Mouse (Mus musculus): ENCODE data around the gene Oaf.

GRCm38 (mm10) chr9:43285281-43285680, 45.6 kb upstream of the Oaf start:
- TF ChIP-seq CTCF (IDR thresholded peaks at IDR 0.05; ENCODE audit: low read depth, low read length) (no peak), POLR2A (IDR thresholded peaks at IDR 0.05; ENCODE audit: borderline replicate concordance, low read depth, low read length) (no peak)
